Mouse (Mus musculus) small intestine, adult 2 months (tissue): ENCODE measurements around the gene Dmbt1.

Source experiments
- CTCF ChIP-seq: fragments of 200-500 bp; IDR thresholded peaks from 2 replicates; pipeline ENCODE4 v1.5.1; 2012; ENCODE audit warnings: low read depth, mild to moderate bottlenecking, control low read depth, inconsistent platforms, low read length, moderate library complexity, mixed read lengths; ENCODE audit not compliant: insufficient replicate concordance, insufficient read length; ENCODE audit errors: extremely low read depth
- POLR2A ChIP-seq: fragments of 200-500 bp; IDR thresholded peaks from 2 replicates; pipeline ENCODE4 v1.6.1; 2012; ENCODE audit warnings: low read depth, mild to moderate bottlenecking, control low read depth, inconsistent platforms, low read length, moderate library complexity

DNA sequence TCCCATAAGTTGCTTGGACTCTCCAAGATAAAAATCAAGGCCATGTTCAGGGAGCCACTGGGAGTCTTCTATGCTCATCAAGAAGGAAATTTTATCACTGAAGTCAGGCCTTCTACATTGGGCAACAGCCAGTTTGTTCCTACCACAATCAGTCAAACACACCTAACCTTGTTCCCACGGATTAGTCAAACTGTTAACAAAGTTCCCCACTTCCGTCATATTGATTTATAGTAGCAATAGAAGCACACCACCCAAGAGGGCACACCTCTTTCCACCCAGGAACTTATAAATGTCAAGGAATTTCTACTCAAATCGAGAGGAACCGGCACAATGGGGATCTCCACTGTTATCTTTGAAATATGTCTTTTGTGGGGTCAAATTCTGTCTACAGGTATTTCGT is at the start of gene Dmbt1:
- no peak for TF ChIP-seq CTCF
- TF ChIP-seq POLR2A: no peak
